19 mouse cellular contexts compared by ENCODE assay signal in genomic region chr3:130850766-130851308, GRCm38 (mm10).
A peak's percentile ranks its signal among the peaks of the same experiment; 100 is the strongest.
DNase-seq lines count a peak whose midpoint lies in the region; ATAC-seq and TF ChIP-seq lines count a peak whose summit lies in the region.
"Had no signal": no experiment of that assay in that cellular context is flagged by ENCODE, and none has a peak within 500 bp of the region (broad histone marks: within the 10 kb centered on the region; RNA-seq: fewer than 3 reads in every experiment).

No protein-coding gene starts in this region.

- 0 out of 2 replicates have a peak, but pooled peaks have one; percentile 43 for ATAC-seq in kidney, embryonic 15.5 days (replicated peaks; ENCODE audit: low FRiP score)
- no peak for ATAC-seq in kidney, embryonic 14.5 days (ENCODE audit: low FRiP score, low TSS enrichment)
- no peak for ATAC-seq in midbrain, embryonic 14.5 days (ENCODE audit: low FRiP score, low TSS enrichment)
- ATAC-seq in midbrain, embryonic 13.5 days = no peak
- ATAC-seq: liver, postnatal 0 days had no signal

- H3K9ac ChIP-seq in kidney, embryonic 15.5 days = no peak overlapping the region
- no peak overlapping the region for H3K9ac ChIP-seq in kidney, embryonic 14.5 days (ENCODE audit: low read depth, low read length)
- no peak overlapping the region for H3K9ac ChIP-seq in midbrain, embryonic 14.5 days (replicated peaks; ENCODE audit: low read length)
- no peak overlapping the region for H3K9ac ChIP-seq in midbrain, embryonic 13.5 days (replicated peaks)
- H3K9ac ChIP-seq: embryonic facial prominence, embryonic 15.5 days; hindbrain, embryonic 14.5 days; limb, embryonic 15.5 days; liver, postnatal 0 days; neural tube, embryonic 12.5 days had no signal

- H3K27me3 ChIP-seq in kidney, embryonic 15.5 days = no peaks in the 10 kb centered on the region
- H3K27me3 ChIP-seq in kidney, embryonic 14.5 days (ENCODE audit: control insufficient read depth, insufficient read depth, low read length) = no peaks in the 10 kb centered on the region
- no peaks in the 10 kb centered on the region for H3K27me3 ChIP-seq in midbrain, embryonic 14.5 days (ENCODE audit: control insufficient read depth, insufficient read depth, low read length)
- no peaks in the 10 kb centered on the region for H3K27me3 ChIP-seq in midbrain, embryonic 13.5 days
- H3K27me3 ChIP-seq: embryonic facial prominence, embryonic 15.5 days; limb, embryonic 15.5 days; neural tube, embryonic 12.5 days had no signal

- whole genome bisulfite sequencing in kidney, embryonic 15.5 days = 54% methylated on average over 5 of the region's 5 CpGs
- WGBS in kidney, embryonic 14.5 days = 60% methylated on average over 5 of the region's 5 CpGs
- WGBS in midbrain, embryonic 14.5 days = 70% methylated on average over 5 of the region's 5 CpGs
- 73% methylated on average over 5 of the region's 5 CpGs for WGBS in midbrain, embryonic 13.5 days

- TF ChIP-seq POLR2A in brain, embryonic 14.5 days (IDR thresholded peaks at IDR 0.05; ENCODE audit: borderline replicate concordance, extremely low read depth, insufficient read depth, insufficient read length, poor library complexity, severe bottlenecking) = no peak

- no peak overlapping the region for H3K27ac ChIP-seq in kidney, embryonic 15.5 days
- H3K27ac ChIP-seq in kidney, embryonic 14.5 days (ENCODE audit: low read depth, low read length) = no peak overlapping the region
- H3K27ac ChIP-seq in midbrain, embryonic 14.5 days (replicated peaks; ENCODE audit: low read depth, low read length) = no peak overlapping the region
- H3K27ac ChIP-seq in midbrain, embryonic 13.5 days = no peak overlapping the region
- H3K27ac ChIP-seq: embryonic facial prominence, embryonic 15.5 days; hindbrain, embryonic 14.5 days; limb, embryonic 15.5 days; neural tube, embryonic 12.5 days had no signal

- DNase-seq in midbrain, embryonic 14.5 days = peak; percentile 29
- peak; percentile 65 to 87 for DNase-seq in adrenal gland, adult (ENCODE audit: inconsistent age in 2 of 2, low spot score in 1 of 2)
- DNase-seq in brain, embryonic 14.5 days (ENCODE audit: low read depth) = peak; percentile 23
- DNase-seq in embryo, embryonic 10.5 days (ENCODE audit: low spot score) = no peak
- no peak for DNase-seq in liver
- DNase-seq: B cell, adult 2 months; cerebellum, adult 8-10 months; gastrocnemius, postnatal 36 days; kidney, postnatal 36 days; liver, postnatal 0 days; right cerebral cortex, postnatal 4 days had no signal

- no peak overlapping the region for H3K4me3 ChIP-seq in kidney, embryonic 15.5 days (replicated peaks)
- H3K4me3 ChIP-seq in kidney, embryonic 14.5 days (ENCODE audit: low read length) = no peak overlapping the region
- H3K4me3 ChIP-seq in midbrain, embryonic 14.5 days (replicated peaks; ENCODE audit: low read depth, low read length) = no peak overlapping the region
- H3K4me3 ChIP-seq in midbrain, embryonic 13.5 days (replicated peaks) = no peak overlapping the region
- H3K4me3 ChIP-seq: embryonic facial prominence, embryonic 15.5 days; limb, embryonic 15.5 days; megakaryocyte, embryonic 14.5 days; neural tube, embryonic 12.5 days had no signal

- no peaks in the 10 kb centered on the region for H3K9me3 ChIP-seq in kidney, embryonic 15.5 days (replicated peaks)
- H3K9me3 ChIP-seq in kidney, embryonic 14.5 days (ENCODE audit: control insufficient read depth, low read length) = no peaks in the 10 kb centered on the region
- H3K9me3 ChIP-seq in midbrain, embryonic 14.5 days (ENCODE audit: control insufficient read depth, low read length) = no peaks in the 10 kb centered on the region
- no peaks in the 10 kb centered on the region for H3K9me3 ChIP-seq in midbrain, embryonic 13.5 days
- H3K9me3 ChIP-seq: embryonic facial prominence, embryonic 15.5 days; limb, embryonic 15.5 days; neural tube, embryonic 12.5 days had no signal

- TF ChIP-seq CTCF in brain, embryonic 14.5 days (IDR thresholded peaks at IDR 0.05; ENCODE audit: borderline replicate concordance, extremely low read depth, insufficient read depth, insufficient read length) = no peak

- no peak overlapping the region for H3K4me2 ChIP-seq in kidney, embryonic 15.5 days
- no peak overlapping the region for H3K4me2 ChIP-seq in kidney, embryonic 14.5 days (replicated peaks; ENCODE audit: low read depth, low read length)
- H3K4me2 ChIP-seq in midbrain, embryonic 14.5 days (ENCODE audit: low read length) = no peak overlapping the region
- H3K4me2 ChIP-seq in midbrain, embryonic 13.5 days (replicated peaks) = no peak overlapping the region
- H3K4me2 ChIP-seq: embryonic facial prominence, embryonic 15.5 days; hindbrain, embryonic 14.5 days; limb, embryonic 15.5 days; neural tube, embryonic 12.5 days had no signal

- H3K36me3 ChIP-seq in kidney, embryonic 15.5 days = no peaks in the 10 kb centered on the region
- H3K36me3 ChIP-seq in kidney, embryonic 14.5 days (ENCODE audit: control insufficient read depth, insufficient read depth, low read length) = no peaks in the 10 kb centered on the region
- no peaks in the 10 kb centered on the region for H3K36me3 ChIP-seq in midbrain, embryonic 14.5 days (ENCODE audit: control insufficient read depth, insufficient read depth, low read length)
- no peaks in the 10 kb centered on the region for H3K36me3 ChIP-seq in midbrain, embryonic 13.5 days
- H3K36me3 ChIP-seq: embryonic facial prominence, embryonic 15.5 days; limb, embryonic 15.5 days; neural tube, embryonic 12.5 days had no signal

- H3K4me1 ChIP-seq in kidney, embryonic 15.5 days = no peaks in the 10 kb centered on the region
- H3K4me1 ChIP-seq in kidney, embryonic 14.5 days (ENCODE audit: control insufficient read depth, insufficient read depth, low read length) = no peaks in the 10 kb centered on the region
- H3K4me1 ChIP-seq in midbrain, embryonic 14.5 days (ENCODE audit: control insufficient read depth, insufficient read depth, low read length) = no peaks in the 10 kb centered on the region
- H3K4me1 ChIP-seq in midbrain, embryonic 13.5 days (replicated peaks) = no peaks in the 10 kb centered on the region
- H3K4me1 ChIP-seq: embryonic facial prominence, embryonic 15.5 days; limb, embryonic 15.5 days; megakaryocyte, embryonic 14.5 days; neural tube, embryonic 12.5 days had no signal

Comparison
In these comparisons a context has a peak if more than half of its experiments do, and no peak if none do; other contexts are left out.
1. DNase-seq: peak in midbrain, embryonic 14.5 days (single experiment), adrenal gland, adult (2 of 2) and brain, embryonic 14.5 days (single experiment); none in embryo, embryonic 10.5 days (single experiment) and liver (single experiment).